ENCODE assay signal across 8 mouse cellular contexts in the genomic region with DNA sequence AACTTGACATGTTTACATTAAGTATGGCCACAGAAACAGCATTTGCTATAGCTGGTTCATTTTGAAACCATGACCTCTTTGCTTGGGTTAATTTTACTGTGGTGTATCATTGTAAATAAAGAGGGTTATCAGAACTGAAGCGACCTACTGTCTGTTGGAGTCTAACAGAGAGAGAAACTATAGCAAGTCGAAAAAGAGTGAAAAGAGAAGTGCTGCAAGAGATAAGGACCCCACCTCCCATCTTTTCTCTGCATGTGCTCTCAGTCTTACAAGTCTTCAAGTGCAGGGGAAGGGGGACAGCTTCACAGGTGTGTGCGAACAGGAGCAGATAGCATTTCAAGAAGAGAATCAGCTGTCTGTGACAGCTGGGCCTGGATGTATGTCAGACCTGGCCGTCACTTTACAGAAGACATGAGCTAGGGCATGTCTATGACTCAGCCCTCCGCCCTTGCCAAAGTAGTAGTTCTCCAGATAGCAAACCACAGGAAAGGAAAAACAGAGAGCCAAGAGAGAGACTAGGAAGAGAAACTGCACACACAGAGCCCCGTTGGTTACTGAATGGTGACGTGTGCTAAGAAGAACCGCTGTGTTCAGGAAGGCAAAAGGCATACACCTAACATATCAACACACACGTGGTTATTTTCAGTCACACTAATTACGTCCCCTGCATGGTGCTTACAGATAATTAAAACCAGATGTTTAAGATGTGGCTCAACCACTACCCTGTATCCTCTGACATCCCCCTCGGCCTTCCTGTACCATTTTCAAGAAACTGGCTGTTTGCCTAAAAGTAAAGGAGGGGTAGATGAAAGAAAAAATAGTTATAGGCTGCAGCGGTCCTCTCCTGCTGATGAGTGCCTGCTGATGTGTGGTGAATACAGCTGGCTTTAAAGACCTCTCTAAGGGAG.
DNase-seq lines count a peak whose midpoint lies in the region; ATAC-seq and TF ChIP-seq lines count a peak whose summit lies in the region.

No protein-coding gene starts in this region.

- no peaks in the 10 kb centered on the region for H3K9me3 ChIP-seq in lung, embryonic 14.5 days (ENCODE audit: low read depth, low read length)
- no peaks in the 10 kb centered on the region for H3K9me3 ChIP-seq in forebrain, embryonic 13.5 days (replicated peaks)

- DNase-seq in lung, embryonic 14.5 days: peak; percentile 82
- DNase-seq in lung, adult 2 months: no peak
- DNase-seq in embryo, embryonic 11 days: peak; percentile 69
- peak; percentile 44 for DNase-seq in heart, postnatal 25 days (ENCODE audit: low spot score)
- DNase-seq in right cerebral cortex, postnatal 4 days: no peak
- no peak for DNase-seq in ovary, postnatal 14 days (ENCODE audit: low spot score)

- peak overlapping the region; percentile 73 for H3K27ac ChIP-seq in lung, embryonic 14.5 days (ENCODE audit: low read depth)
- no peak overlapping the region for H3K27ac ChIP-seq in forebrain, embryonic 13.5 days

- TF ChIP-seq POLR2A in lung, adult 2 months (IDR thresholded peaks at IDR 0.05; ENCODE audit: borderline replicate concordance, extremely low read depth, low read depth, low read length): no peak

- no peak for TF ChIP-seq CTCF in lung, embryonic 14.5 days (IDR thresholded peaks at IDR 0.05; ENCODE audit: low read depth)
- no peak for TF ChIP-seq CTCF in lung, adult 2 months (IDR thresholded peaks at IDR 0.05; ENCODE audit: insufficient read depth, low read length)

- no peaks in the 10 kb centered on the region for H3K27me3 ChIP-seq in lung, embryonic 14.5 days (ENCODE audit: insufficient read depth, low read length)
- H3K27me3 ChIP-seq in forebrain, embryonic 13.5 days: no peaks in the 10 kb centered on the region

- no peaks in the 10 kb centered on the region for H3K36me3 ChIP-seq in lung, embryonic 14.5 days (ENCODE audit: insufficient read depth)
- H3K36me3 ChIP-seq in forebrain, embryonic 13.5 days (ENCODE audit: poor library complexity, severe bottlenecking): no peaks in the 10 kb centered on the region

- no peak overlapping the region for H3K9ac ChIP-seq in lung, embryonic 14.5 days
- H3K9ac ChIP-seq in forebrain, embryonic 13.5 days: no peak overlapping the region

- H3K4me2 ChIP-seq in lung, embryonic 14.5 days: peak overlapping the region; percentile 38
- H3K4me2 ChIP-seq in forebrain, embryonic 13.5 days: no peak overlapping the region

- intact Hi-C loops in heart, postnatal 25 days (cut with DNase I): no loop called here

- peaks cover 16% of the 10 kb centered on the region for H3K4me1 ChIP-seq in lung, embryonic 14.5 days (ENCODE audit: insufficient read depth)
- H3K4me1 ChIP-seq in lung, adult 2 months (ENCODE audit: control insufficient read depth, insufficient read depth, low read length): no peaks in the 10 kb centered on the region
- no peaks in the 10 kb centered on the region for H3K4me1 ChIP-seq in forebrain, embryonic 13.5 days

- WGBS in lung, embryonic 14.5 days: 23% methylated on average over 12 of the region's 12 CpGs
- 27% methylated on average over 12 of the region's 12 CpGs for WGBS in lung, adult 2 months
- WGBS in forebrain, embryonic 13.5 days: 78% methylated on average over 12 of the region's 12 CpGs

- peak; percentile 92 for ATAC-seq in lung, embryonic 14.5 days (ENCODE audit: insufficient read depth)
- ATAC-seq in megakaryocyte, adult 5-6 weeks (ENCODE audit: poor library complexity, severe bottlenecking): peak; percentile 84
- ATAC-seq in forebrain, embryonic 13.5 days: no peak

- H3K4me3 ChIP-seq in lung, embryonic 14.5 days (ENCODE audit: low read depth, low read length): no peak overlapping the region
- no peak overlapping the region for H3K4me3 ChIP-seq in lung, adult 2 months (replicated peaks; ENCODE audit: extremely low read depth, low read depth, low read length)
- H3K4me3 ChIP-seq in forebrain, embryonic 13.5 days: no peak overlapping the region

Comparison
In these comparisons a context has a peak if more than half of its experiments do, and no peak if none do; other contexts are left out.
1. DNase-seq: peak in lung, embryonic 14.5 days (single experiment), embryo, embryonic 11 days (single experiment) and heart, postnatal 25 days (single experiment); none in lung, adult 2 months (single experiment), right cerebral cortex, postnatal 4 days (single experiment) and ovary, postnatal 14 days (single experiment).